Comparison of ENCODE assay signal across 26 mouse cellular contexts in genomic region chr6:85335352-85335751, GRCm38 (mm10).
"Had no signal": no experiment of that assay in that cellular context is flagged by ENCODE, and none has a peak within 500 bp of the region (broad histone marks: within the 10 kb centered on the region; RNA-seq: fewer than 3 reads in every experiment).

No protein-coding gene starts in this region.

- H3K9ac ChIP-seq: heart, embryonic 12.5 days; hindbrain, embryonic 12.5 days; hindbrain, embryonic 14.5 days; intestine, embryonic 15.5 days; limb, embryonic 12.5 days; liver, embryonic 13.5 days; liver, embryonic 15.5 days had no signal

- DNase-seq: gastrocnemius, postnatal 10 days; gastrocnemius, postnatal 25 days; heart, adult 2 months; heart, postnatal 10 days; heart, postnatal 4 days; kidney, adult 18-20 months; kidney, adult 8-10 months; kidney, postnatal 10 days; kidney, postnatal 25 days; kidney, postnatal 4 days; liver; liver, embryonic 13.5 days had no signal

- H3K9me3 ChIP-seq: heart, embryonic 10.5 days; heart, embryonic 12.5 days; hindbrain, embryonic 10.5 days; hindbrain, embryonic 12.5 days; intestine, embryonic 15.5 days; limb, embryonic 10.5 days; limb, embryonic 12.5 days; liver, embryonic 13.5 days; liver, embryonic 15.5 days had no signal

- ATAC-seq: hindbrain, embryonic 16.5 days; inflammation-experienced regulatory T-cells, adult 6 months; intestine, embryonic 15.5 days; intestine, postnatal 0 days had no signal

- H3K36me3 ChIP-seq: hindbrain, embryonic 10.5 days; hindbrain, embryonic 12.5 days; intestine, embryonic 15.5 days; limb, embryonic 10.5 days; liver, embryonic 13.5 days; liver, embryonic 15.5 days had no signal

- H3K27ac ChIP-seq: heart, adult 2 months; heart, embryonic 10.5 days; hindbrain, embryonic 10.5 days; hindbrain, embryonic 12.5 days; hindbrain, embryonic 14.5 days; intestine, embryonic 15.5 days; limb, embryonic 12.5 days; liver, embryonic 13.5 days; liver, embryonic 15.5 days had no signal

- H3K4me2 ChIP-seq: heart, embryonic 12.5 days; hindbrain, embryonic 12.5 days; hindbrain, embryonic 14.5 days; intestine, embryonic 15.5 days; limb, embryonic 12.5 days; liver, embryonic 11.5 days; liver, embryonic 13.5 days; liver, embryonic 15.5 days had no signal

- H3K27me3 ChIP-seq: intestine, embryonic 15.5 days had no signal

- H3K4me3 ChIP-seq: heart, adult 2 months; heart, embryonic 10.5 days; heart, embryonic 12.5 days; hindbrain, embryonic 10.5 days; hindbrain, embryonic 12.5 days; intestine, embryonic 15.5 days; left cerebral cortex, adult 2 months; limb, embryonic 10.5 days; limb, embryonic 12.5 days; liver, embryonic 13.5 days; liver, embryonic 15.5 days had no signal
